Mouse (Mus musculus) kidney, embryonic 14.5 days (tissue): ENCODE measurements around the gene Tfap2a. TPM values are rescaled to one million over a fixed set of nuclear protein-coding genes. Genes with fewer than 3 reads are reported as not detected.

ENCODE experiments used
- ATAC-seq: fragments of 200-750 bp; cut with Nextera tagmentation; 2 replicates; pipeline ENCODE4 v1.8.0; 2017; ENCODE audit warnings: moderate number of reproducible peaks, mild to moderate bottlenecking, moderate TSS enrichment, moderate library complexity; ENCODE audit not compliant: low FRiP score, low TSS enrichment
- H3K27ac ChIP-seq: fragments of 300-500 bp; sonication (generic); 2 replicates; pipeline ENCODE4 v1.5.1; 2014; ENCODE audit warnings: low read depth, mild to moderate bottlenecking, low read length, moderate library complexity, mixed read lengths
- H3K27me3 ChIP-seq: fragments of 300-500 bp; sonication (generic); 2 replicates; pipeline ENCODE4 v1.6.1; 2014; ENCODE audit warnings: mild to moderate bottlenecking, low read length; ENCODE audit not compliant: control insufficient read depth, insufficient read depth
- H3K36me3 ChIP-seq: fragments of 300-500 bp; sonication (generic); 2 replicates; pipeline ENCODE4 v1.6.1; 2014; ENCODE audit warnings: low read length, mixed read lengths; ENCODE audit not compliant: control insufficient read depth, insufficient read depth
- H3K4me1 ChIP-seq: fragments of 300-500 bp; sonication (generic); 2 replicates; pipeline ENCODE4 v1.6.1; 2014; ENCODE audit warnings: low read length, mixed read lengths; ENCODE audit not compliant: control insufficient read depth, insufficient read depth
- H3K4me2 ChIP-seq: fragments of 300-500 bp; sonication (generic); replicated peaks from 2 replicates; pipeline ENCODE4 v1.6.1; 2014; ENCODE audit warnings: low read depth, mild to moderate bottlenecking, low read length
- H3K4me3 ChIP-seq: fragments of 300-500 bp; sonication (generic); 2 replicates; pipeline ENCODE4 v1.5.1; 2014; ENCODE audit warnings: mild to moderate bottlenecking, low read length
- H3K9ac ChIP-seq: fragments of 300-500 bp; sonication (generic); 2 replicates; pipeline ENCODE4 v1.6.1; 2014; ENCODE audit warnings: low read depth, mild to moderate bottlenecking, low read length, moderate library complexity
- H3K9me3 ChIP-seq: fragments of 300-500 bp; sonication (generic); 2 replicates; pipeline ENCODE4 v1.6.1; 2016; ENCODE audit warnings: low read length; ENCODE audit not compliant: control insufficient read depth
- WGBS: fragments of 180-500 bp; shearing (Covaris S2); extraction: QIAGEN DNeasy Blood & Tissue Kit; methylation state at CpG from one replicate; pipeline ENCODE4 v1.1.7; 2014; 5-methylcytosine and 5-hydroxymethylcytosine counted together
- polyA plus RNA-seq: library from polyadenylated mRNA; unstranded; fragments of >200 nt; fragmentation: Nextera tagmentation; extraction: Ambion mirVana; gene quantifications from 2 replicates; pipeline ENCODE4 v1.2.1, GENCODE M21; 2014

Tfap2a gene
- 3.6 and 4.8 TPM in 2 replicates for polyA plus RNA-seq

DNA sequence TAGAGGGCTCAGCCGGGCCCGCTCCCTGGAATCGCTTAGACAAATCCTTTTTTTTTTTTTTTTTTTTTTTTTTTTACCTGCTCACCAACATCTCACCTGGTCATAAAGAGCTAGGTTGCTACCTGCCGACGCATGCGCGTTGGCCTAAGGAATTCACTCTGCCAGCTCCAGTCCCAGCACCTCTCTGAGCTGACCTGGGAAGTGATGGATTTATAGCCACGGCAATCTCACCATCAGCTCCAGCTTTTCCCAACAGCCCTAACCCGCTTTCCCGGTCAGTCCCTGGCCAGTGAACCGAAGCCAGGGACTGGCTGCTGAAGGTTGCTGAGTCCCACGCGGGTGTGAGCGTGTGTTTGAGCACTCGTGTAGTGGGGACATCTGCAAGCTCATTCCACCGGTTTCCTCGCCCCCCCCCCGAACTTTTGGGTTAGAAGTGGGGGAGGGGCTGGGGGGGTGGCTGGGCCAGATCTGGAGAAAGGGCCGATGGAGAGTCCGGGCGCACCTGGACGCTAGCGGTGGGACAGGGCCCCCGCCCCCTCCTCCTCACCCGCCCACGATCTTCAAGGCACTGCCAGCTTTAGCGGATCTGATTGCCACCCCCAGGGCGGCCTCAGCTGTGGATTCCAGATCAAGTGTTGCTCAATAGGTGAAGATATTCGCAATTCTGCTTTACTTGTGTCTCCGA, at the start of gene Tfap2a:
Gene Tfap2a (minus strand): TSS at position 181 of the 685 bp plus-strand sequence.
- Histone ChIP-seq H3K4me3 (peak within 1 kb of the TSS; percentile 26), H3K27me3 (peaks cover 99% of the 10 kb centered on the region), H3K4me2 (peak within 1 kb of the TSS; percentile 38), H3K9ac (peak within 1 kb of the TSS; percentile 57; the same call in 1 of the 2 replicates), H3K27ac (peak within 1 kb of the TSS; percentile 74), H3K4me1 (no peaks in the 10 kb centered on the region), H3K36me3 (no peaks in the 10 kb centered on the region), H3K9me3 (no peaks in the 10 kb centered on the region)
- WGBS, result under 1% methylated on average over 30 of the region's 30 CpGs
- peak; percentile 65 for ATAC-seq

DNA sequence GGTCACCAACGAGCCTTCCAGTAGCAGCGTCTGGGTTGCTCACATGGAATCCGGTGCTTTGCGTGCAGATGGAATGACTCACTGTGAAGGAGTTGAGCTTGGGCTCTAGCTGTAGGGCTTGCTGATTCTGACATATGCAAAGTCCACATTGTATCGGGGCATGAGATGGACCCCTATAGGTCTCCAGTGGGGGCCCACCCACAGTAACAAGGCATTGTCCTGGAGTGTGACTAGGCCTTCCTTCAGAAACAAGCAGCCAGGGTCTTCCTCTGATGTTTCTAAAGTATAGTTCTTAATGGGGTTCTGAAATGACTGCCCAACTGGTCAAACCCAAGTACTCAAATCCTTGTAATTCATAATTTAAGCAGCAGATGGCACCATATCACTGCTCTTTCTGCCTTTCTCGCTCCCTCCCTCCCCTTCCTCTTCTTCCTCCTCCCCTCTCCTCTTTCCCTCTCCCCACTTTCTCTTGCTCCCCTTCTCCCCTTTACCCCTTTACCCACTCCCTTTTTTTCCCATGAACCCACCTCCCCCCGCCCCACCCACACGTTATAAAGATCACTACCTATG, 46.1 kb upstream of the Tfap2a start:
- no peaks in the 10 kb centered on the region for H3K36me3 ChIP-seq
- H3K4me1 ChIP-seq, result no peaks in the 10 kb centered on the region
- no peak overlapping the region for H3K4me2 ChIP-seq
- H3K9me3 ChIP-seq, result no peaks in the 10 kb centered on the region
- ATAC-seq, result no peak; the same call in 1 of the 2 replicates
- H3K4me3 ChIP-seq, result no peak overlapping the region
- 46% methylated on average over 8 of the region's 8 CpGs for WGBS
- H3K9ac ChIP-seq, result no peak overlapping the region
- no peaks in the 10 kb centered on the region; the same call in 1 of the 2 replicates for H3K27me3 ChIP-seq
- H3K27ac ChIP-seq, result no peak overlapping the region

DNA sequence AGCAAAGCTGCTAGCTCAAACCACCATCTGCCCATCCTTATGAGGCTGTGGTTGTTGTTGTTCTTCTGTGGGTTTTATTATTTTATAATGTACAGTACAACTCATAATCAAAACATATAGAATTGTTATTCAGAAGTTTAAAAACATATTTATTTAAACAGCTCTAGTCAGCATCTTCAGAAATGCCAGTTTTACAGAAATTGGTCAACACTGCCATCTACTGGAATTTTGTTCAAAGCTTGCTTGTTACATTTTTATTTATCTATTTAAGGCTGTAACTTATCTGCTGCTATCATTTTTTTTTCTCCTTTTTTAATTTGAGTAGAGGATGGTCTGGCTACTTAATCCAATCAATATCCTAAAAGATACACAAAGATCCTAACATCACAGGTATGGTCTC, 19.8 kb upstream of the Tfap2a start:
- no peak for ATAC-seq
- Histone ChIP-seq H3K27me3 (no peaks in the 10 kb centered on the region), H3K27ac (no peak overlapping the region), H3K4me3 (no peak overlapping the region), H3K9ac (no peak overlapping the region), H3K4me1 (no peaks in the 10 kb centered on the region), H3K4me2 (no peak overlapping the region), H3K9me3 (no peaks in the 10 kb centered on the region), H3K36me3 (no peaks in the 10 kb centered on the region)

DNA sequence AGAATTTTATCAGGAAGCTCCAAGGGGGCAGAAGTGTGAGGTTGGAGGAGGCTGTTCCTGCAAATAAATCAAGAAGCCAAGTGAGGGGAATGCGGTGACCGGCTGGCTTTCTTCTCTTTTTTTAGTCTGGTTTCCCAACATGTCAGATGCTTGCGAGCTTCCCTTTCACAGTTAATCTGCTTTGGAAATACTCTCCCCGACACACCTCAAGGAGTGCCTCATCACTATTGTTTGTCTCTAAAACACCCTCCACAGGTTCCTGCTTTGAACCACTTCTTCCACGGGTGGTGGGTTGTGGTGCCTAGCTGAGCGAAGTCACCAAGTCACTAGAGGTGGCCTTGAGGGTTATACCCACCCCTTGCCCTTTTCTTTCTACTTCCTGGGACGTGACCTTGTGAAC, 18.2 kb upstream of the Tfap2a start:
- Histone ChIP-seq H3K4me2 (no peak overlapping the region), H3K4me1 (no peaks in the 10 kb centered on the region), H3K9ac (no peak overlapping the region), H3K36me3 (no peaks in the 10 kb centered on the region), H3K27ac (no peak overlapping the region), H3K4me3 (no peak overlapping the region), H3K9me3 (no peaks in the 10 kb centered on the region), H3K27me3 (no peaks in the 10 kb centered on the region)
- ATAC-seq, result no peak
- 61% methylated on average over 7 of the region's 7 CpGs for WGBS

DNA sequence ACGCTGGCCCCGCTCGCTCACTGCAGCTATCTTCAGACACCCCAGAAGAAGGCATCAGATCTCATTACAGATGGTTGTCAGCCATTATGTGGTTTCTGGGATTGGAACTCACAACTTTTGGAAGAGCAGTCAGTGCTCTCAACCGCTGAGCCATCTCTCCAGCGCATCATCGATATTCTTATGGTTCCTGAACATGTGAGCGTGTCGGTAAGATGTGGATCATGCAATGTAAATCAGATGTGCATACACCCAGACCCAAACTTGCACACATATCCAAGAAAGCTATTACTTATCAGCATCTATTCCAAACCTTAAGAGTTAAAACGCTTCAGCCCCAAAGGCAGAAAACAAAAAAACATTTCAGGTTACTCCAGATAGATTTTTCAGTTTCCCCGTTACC, 15.9 kb upstream of the Tfap2a start:
- H3K27me3 ChIP-seq, result no peaks in the 10 kb centered on the region
- no peaks in the 10 kb centered on the region for H3K36me3 ChIP-seq
- no peak for ATAC-seq
- H3K9ac ChIP-seq, result no peak overlapping the region
- WGBS, result 92% methylated on average over 10 of the region's 10 CpGs
- no peak overlapping the region for H3K4me2 ChIP-seq
- H3K9me3 ChIP-seq, result no peaks in the 10 kb centered on the region
- no peak overlapping the region for H3K27ac ChIP-seq
- H3K4me3 ChIP-seq, result no peak overlapping the region
- H3K4me1 ChIP-seq, result no peaks in the 10 kb centered on the region

DNA sequence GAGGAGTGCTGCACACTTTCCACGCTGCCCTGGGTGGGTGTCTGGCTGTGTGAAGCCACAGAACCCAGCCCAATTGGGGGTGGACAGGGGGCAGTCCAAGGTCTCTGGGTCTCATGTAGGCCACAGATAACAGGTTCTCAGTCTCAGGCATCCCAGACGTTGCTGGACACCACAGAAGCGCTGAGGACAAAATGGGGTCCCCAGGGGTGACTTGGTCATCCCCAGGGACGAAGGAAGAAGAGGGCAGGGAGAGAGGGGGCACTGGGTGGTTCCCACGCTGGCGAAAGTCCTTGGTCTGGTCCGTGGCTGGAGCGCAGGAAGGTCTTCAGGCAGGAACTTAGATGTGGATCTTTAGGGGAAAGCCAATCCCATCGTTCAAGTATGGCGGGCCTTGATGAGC, 13.7 kb upstream of the Tfap2a start:
- H3K27ac ChIP-seq, result no peak overlapping the region
- no peak overlapping the region for H3K4me3 ChIP-seq
- H3K9me3 ChIP-seq, result no peaks in the 10 kb centered on the region
- H3K9ac ChIP-seq, result no peak overlapping the region
- WGBS, result 86% methylated on average over 10 of the region's 10 CpGs
- peaks cover 5% of the 10 kb centered on the region; the same call in 1 of the 2 replicates for H3K27me3 ChIP-seq
- no peak overlapping the region for H3K4me2 ChIP-seq
- no peaks in the 10 kb centered on the region for H3K36me3 ChIP-seq
- ATAC-seq, result no peak
- H3K4me1 ChIP-seq, result no peaks in the 10 kb centered on the region

DNA sequence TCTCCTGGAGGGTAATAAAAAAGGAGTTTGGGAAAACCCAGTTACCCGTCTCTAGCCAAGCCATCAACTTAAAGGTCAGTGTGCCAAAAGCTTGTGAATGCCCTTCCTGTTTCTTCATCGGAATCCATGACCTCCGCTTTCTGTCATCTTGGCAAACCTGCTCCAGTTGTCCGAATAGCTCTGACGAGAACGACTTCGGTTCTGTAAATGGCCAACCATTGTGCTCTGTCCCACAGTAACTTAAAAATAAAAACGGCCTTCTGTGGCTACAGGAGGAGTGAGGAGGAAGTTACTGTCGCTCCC, 11.4 kb upstream of the Tfap2a start:
- Histone ChIP-seq H3K4me3 (no peak overlapping the region), H3K9me3 (no peaks in the 10 kb centered on the region), H3K4me2 (peak overlapping the region; percentile 35; the same call in 1 of the 2 replicates), H3K4me1 (no peaks in the 10 kb centered on the region), H3K9ac (no peak overlapping the region), H3K36me3 (no peaks in the 10 kb centered on the region), H3K27ac (no peak overlapping the region), H3K27me3 (peaks cover 22% of the 10 kb centered on the region)
- no peak for ATAC-seq
- 59% methylated on average over 9 of the region's 9 CpGs for WGBS

DNA sequence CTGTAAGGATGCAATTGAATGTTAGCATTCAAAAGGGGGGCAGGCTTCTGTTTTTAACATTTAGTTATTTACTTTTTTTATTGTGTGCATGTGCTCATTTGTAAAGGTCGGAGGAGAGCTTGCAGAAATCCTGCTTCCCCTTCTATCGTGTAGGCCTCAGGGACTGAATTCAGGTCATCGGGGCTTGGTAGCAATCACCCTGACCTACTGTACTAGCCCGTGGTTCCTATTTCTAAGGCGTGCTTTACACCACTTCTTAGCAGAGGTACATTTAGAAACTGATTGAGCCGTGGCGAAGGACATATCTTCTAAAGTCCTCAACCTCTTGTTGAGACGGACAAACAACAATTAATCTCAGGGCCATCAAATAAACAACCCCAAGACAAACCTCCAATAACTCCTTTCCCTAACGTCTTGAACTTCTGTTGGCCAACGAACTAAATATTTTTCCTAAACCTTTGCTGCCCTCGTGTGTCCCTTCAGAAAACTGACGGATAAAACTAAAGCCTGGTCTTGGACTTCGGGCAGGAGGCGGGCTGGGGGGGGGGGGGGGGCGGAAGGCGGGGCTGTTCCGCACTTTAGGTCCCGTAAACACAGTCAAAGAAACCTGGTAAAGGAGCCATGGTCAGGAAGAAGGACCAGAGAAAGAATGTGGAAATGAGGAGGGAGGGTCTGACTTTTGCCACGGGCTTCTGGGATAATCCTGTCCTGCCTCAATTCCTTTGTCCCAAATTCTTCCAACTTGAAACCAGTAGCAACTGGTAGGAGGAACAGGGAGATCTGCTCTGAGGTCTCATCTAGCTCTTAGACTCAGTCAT, 10.8 kb upstream of the Tfap2a start:
- Histone ChIP-seq H3K4me3 (no peak overlapping the region), H3K36me3 (no peaks in the 10 kb centered on the region), H3K9ac (no peak overlapping the region), H3K27ac (no peak overlapping the region), H3K4me2 (peak overlapping the region; percentile 35; the same call in 1 of the 2 replicates), H3K27me3 (peaks cover 28% of the 10 kb centered on the region), H3K4me1 (no peaks in the 10 kb centered on the region), H3K9me3 (no peaks in the 10 kb centered on the region)
- 10% methylated on average over 19 of the region's 19 CpGs for WGBS
- no peak for ATAC-seq
